Mouse (Mus musculus): ENCODE data around the gene Pdp2.

GRCm38 (mm10) chr8:104624161-104624560 lies 32.9 kb downstream of the Pdp2 start, which contains the start of gene Cdh16:
- TF ChIP-seq CTCF (IDR thresholded peaks at IDR 0.05; ENCODE audit: low read depth) (no peak), EP300 (IDR thresholded peaks at IDR 0.05; ENCODE audit: low read depth) (no peak)

All from liver, postnatal 0 days (tissue).